Mouse (Mus musculus): ENCODE data around the gene Pcbp1.
"Not testable (repeated sequence)": the region's sequence is repeated elsewhere in the genome, so short reads cannot be mapped to it uniquely, and the experiment has no call there.

The Pcbp1 gene

GRCm38 (mm10) chr6:86526032-86526960, at the start of gene Pcbp1:
TSS of gene Pcbp1 (minus strand) at chr6:86526321.
- peak; percentile 89 for DNase-seq (ENCODE audit: low read depth)

DNA sequence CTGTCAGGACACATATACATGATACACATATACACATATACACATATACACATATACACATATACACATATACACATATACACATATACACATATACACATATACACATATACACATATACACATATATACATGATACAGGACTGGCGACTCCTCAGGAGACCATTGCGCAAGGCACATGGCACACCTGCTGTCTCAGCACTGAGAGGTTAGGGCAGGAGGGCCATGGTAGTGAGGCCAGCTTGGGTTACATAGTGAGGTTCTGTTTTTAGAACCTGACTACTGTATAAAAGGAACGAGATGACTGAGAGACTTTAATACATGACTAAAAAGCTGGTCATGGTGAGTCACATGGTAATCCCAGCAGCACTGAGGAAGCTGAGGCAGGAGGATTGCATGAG, 48.4 kb upstream of the Pcbp1 start:
- no peak for DNase-seq (ENCODE audit: low read depth)

- no peak for DNase-seq (ENCODE audit: low read depth)
Measured at GRCm38 (mm10) chr6:86570830-86571229, 44.7 kb upstream of the Pcbp1 start.

GRCm38 (mm10) chr6:86569461-86569820, 43.3 kb upstream of the Pcbp1 start:
- no peak for DNase-seq (ENCODE audit: low read depth)

GRCm38 (mm10) chr6:86568816-86569460, 42.8 kb upstream of the Pcbp1 start:
- no peak for DNase-seq (ENCODE audit: low read depth)

- no peak for DNase-seq (ENCODE audit: low read depth)
Measured at GRCm38 (mm10) chr6:86565782-86566181, 39.7 kb upstream of the Pcbp1 start.

DNA sequence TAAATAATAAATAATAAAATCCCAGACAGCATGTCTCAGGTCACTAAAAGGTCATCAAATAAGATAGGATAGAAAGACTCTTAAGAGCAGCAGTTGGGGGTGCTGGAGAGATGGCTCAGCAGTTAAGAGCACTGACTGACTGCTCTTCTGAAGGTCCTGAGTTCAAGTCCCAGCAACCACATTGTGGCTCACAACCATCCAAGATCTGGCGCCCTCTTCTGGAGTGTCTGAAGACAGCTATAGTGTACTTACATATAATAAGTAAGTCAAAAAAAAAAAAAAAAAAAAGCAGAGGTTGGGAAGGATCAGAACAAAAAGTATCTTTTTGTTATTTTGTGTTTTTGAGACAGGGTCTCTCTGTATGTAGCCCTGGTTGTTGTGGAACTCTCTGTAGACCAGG, 31.1 kb upstream of the Pcbp1 start:
- not testable (repeated sequence) for DNase-seq (ENCODE audit: low read depth)

GRCm38 (mm10) chr6:86556345-86557058, 30.4 kb upstream of the Pcbp1 start:
- DNase-seq (ENCODE audit: low read depth), result no peak

- DNase-seq (ENCODE audit: low read depth), result no peak
Measured at GRCm38 (mm10) chr6:86550587-86550986, 24.5 kb upstream of the Pcbp1 start.

DNA sequence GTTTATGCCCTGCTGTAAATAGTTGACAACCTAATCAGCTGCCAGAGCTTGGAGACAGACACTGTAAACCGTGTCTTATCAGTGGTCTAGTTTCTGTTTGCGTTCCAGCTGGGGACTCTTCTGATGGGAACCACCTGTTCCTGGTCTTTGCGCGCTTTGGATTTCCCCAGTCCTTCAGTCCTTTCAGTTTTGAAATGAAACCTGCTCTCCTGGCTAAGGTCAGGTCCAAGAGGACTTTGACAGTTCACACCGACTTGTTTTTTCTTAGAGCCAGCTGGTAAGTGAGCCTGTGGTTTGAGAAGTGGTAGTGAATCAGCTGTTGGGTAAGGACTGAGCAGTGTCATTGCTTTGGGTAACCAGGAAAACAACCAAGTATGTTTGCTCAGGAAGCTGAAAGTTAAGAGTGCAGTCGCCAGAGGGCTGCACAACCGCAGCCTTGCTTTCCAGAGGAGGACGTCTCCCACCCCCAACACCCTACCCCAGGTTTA, 21.8 kb upstream of the Pcbp1 start:
- DNase-seq (ENCODE audit: low read depth), result peak; percentile 55

DNA sequence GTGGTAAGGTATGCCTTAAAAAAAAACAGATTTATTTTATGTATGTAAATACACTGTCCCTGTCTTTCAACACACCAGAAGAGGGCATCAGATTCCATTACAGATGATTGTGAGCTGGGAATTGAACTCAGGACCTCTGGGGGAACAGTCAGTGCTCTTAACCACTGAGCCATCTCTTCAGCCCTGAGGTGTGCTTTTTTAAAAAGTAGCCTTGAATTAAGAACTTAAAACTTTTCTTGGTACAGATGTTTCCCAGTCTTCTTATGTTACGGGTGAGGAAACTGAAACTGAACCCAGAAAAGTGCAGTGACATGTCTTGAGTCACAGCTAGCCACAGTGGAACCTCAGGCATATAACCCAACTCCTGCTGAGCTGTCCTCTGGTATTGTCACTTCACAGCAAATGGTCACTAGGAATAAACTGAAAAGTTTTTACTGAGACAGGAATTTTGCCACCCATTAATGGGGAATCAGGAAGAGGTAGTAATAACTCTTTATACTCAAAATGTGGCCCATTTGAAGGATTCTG, 21.2 kb upstream of the Pcbp1 start:
- no peak for DNase-seq (ENCODE audit: low read depth)

DNA sequence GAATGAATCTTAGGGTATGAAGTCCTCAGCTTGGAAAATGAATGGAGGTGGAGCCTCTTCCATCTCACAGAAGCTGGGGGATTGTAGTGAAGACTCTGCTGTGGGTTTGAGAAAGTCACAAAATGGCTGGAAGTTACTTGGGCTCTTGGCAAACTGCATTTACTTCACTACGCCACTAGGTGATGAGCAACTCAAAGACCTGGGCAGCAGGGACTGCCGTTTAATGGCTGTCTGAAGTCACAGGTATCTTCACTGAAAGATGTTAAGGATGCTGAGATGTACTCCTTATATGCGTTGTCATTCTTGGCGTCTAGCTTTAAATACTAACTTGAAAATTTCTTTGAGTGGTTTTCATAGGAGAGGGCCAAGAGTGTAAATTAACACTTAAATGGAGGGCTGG, 19.1 kb upstream of the Pcbp1 start:
- DNase-seq (ENCODE audit: low read depth), result no peak

DNA sequence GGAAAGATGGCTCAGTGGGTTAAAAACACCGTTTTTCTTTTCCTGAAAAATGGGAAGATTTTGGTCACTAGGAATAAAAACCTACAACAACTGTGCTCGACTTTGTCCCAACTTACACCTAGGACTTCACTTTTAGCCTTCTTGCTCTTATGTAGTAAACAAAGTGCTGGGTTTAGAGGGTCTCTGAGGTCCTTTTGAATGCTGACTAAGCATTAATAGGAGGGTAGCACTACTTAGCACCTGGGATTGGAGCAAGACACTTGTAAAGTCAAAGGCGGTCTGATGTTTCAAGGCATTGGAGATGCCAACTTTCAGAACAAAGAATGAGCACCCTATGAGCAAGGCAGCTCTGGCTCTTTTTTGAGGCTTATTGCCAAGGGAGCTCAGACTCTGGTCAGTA, 17.7 kb upstream of the Pcbp1 start:
- no peak for DNase-seq (ENCODE audit: low read depth)

GRCm38 (mm10) chr6:86543060-86543459, 16.9 kb upstream of the Pcbp1 start:
- no peak for DNase-seq (ENCODE audit: low read depth)

GRCm38 (mm10) chr6:86541650-86542049, 15.5 kb upstream of the Pcbp1 start:
- DNase-seq (ENCODE audit: low read depth), result no peak

GRCm38 (mm10) chr6:86528451-86528785, 2.3 kb upstream of the Pcbp1 start:
- DNase-seq (ENCODE audit: low read depth), result no peak

DNA sequence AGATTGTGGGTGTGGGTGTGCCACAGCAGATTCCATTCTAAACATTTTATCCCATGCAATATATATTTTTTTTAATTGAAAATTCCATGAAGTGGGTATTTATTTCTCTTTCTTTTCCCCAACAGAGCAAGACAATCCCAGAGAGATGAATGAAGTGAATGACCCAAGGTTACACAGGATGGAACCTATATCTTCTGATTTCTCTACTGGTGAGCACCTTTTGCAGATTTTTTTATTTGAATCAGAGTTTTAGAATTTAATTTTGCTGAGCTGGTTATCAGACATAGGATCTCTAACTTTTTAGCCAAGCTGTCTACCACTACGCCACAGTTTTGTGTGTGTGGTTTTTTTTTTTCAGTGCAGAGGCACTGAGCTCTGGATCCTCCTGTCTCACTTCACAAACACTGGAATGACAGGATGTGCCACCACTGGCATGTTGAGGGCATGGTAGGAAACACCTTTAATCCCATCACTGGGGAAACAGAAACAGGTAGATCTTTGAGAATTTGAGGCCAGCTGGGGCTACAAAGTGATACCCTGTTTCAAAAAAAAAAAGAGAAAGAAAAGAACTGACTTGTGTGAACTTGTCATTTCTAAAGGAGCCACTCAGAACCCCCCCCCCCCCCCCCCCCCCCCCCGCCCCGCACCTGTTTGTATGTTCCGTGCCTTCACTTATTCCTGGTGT, 1.8 kb upstream of the Pcbp1 start:
- no peak for DNase-seq (ENCODE audit: low read depth)

DNA sequence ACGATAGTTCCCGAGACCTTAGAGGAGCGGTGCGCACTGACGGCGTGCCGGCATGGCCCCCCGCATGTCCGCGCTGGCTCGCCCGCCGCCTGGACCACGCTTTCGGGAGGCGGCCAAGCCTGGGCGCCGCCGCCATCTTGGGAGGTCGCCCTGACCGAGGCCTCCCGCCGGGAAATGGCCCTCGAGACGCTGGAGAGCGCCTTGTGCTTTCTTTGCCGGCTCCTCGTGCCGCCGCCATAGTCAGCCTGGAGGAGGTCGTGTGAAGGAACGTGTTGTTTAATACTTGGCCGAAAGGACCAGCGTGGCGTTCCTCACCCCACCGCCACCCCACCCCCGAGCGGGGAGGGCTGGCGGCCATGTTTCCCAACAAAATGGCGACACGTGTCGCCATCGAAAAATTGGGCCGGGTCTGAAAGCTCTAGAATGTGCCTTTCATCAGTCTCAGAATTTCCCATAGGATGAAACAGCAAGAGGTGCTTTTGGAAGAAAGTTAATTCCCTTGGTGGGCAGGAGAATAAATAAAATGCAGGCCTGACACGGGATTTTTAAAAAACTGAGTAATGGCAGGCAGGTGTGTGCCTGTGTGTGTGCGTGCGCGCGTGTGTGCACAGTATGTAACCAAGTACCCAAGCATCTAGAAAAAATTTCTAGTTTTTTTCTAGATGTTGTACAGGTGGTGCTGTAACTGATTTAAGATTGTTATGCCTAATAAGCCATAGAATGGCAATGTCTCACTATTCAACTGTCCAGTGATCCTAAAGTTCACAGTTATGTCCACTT, 1.0 kb upstream of the Pcbp1 start:
- DNase-seq (ENCODE audit: low read depth), result peak; percentile 49

DNA sequence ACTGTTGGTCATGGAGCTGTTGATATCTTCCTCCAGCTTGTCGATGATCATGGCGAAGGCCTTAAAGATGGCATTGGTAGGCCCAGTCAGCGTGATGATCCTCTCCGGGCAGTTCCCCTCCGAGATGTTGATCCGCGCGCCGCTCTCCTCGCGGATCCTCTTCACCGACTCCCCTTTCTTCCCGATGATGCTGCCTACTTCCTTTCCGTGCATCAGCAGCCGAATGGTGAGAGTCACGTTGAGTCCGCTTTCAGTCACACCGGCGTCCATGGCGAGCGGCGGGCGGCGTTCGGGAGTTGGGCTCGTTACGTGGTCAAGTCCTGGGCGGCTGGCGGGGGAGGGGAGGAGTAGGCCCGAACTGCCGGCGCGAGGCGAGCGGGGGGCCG, 482 bp downstream of the Pcbp1 start:
- DNase-seq (ENCODE audit: low read depth), result no peak

DNA sequence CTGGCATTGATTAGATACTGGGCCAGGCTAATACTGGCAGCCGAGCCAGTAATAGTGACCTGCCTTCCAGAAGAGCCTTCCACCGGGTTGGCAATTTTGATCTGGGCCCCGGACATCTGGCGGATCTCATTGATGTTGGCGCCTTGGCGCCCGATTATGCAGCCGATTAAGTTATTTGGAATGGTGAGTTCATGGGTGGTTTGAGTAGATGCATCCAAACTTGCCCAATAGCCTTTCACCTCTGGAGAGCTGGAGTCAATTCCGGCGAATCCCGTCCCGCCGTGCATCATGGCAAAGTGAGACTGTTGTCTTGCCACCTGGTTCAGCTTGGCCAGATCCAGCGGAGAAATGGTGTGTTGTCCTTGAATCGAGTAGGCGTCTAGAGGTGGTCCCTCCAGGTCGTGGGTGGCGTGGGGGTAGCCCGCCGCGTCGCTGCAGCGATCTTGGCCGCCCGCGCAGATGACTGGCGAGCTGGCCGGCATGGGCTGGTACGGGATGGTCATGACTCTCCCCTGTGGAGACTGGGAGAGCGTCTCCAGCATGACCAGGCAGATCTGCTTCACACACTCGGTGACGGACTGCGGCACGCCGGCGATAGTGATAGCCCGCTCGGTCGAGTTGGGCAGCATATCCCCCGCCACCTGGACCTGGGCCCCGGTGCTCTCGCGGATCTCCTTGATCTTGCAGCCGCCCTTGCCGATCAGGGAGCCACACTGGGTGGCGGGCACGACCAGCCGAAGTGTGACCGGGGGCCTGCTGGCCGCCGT, 1.1 kb downstream of the Pcbp1 start:
- no peak for DNase-seq (ENCODE audit: low read depth)

Data from c-Kit-positive CD71-positive TER-119-negative erythroid progenitor cells, embryonic 14.5 days (primary cell).